Mouse (Mus musculus): Measurements from ENCODE around the gene Diras1. TPM values are rescaled to one million over a fixed set of nuclear protein-coding genes. Genes with fewer than 3 reads are reported as not detected.

Gene Diras1
- polyA plus RNA-seq, 1 experiment from 2014 or later: 1.0 TPM

- H3K27me3 ChIP-seq: no peaks in the 10 kb centered on the region
- no peak within 1 kb of the TSS for H3K27ac ChIP-seq
- peak within 1 kb of the TSS; percentile 71 for H3K9ac ChIP-seq
- no peaks in the 10 kb centered on the region for H3K36me3 ChIP-seq
- H3K4me2 ChIP-seq: peak within 1 kb of the TSS; percentile 72
- H3K9me3 ChIP-seq: no peaks in the 10 kb centered on the region
- H3K4me3 ChIP-seq: peak within 1 kb of the TSS; percentile 53
- H3K4me1 ChIP-seq: peaks cover 9% of the 10 kb centered on the region
- peak; percentile 95 for ATAC-seq (ENCODE audit: insufficient number of reproducible peaks, insufficient read depth, low FRiP score, low TSS enrichment, low read depth)
- WGBS: 9% methylated on average over 31 of the region's 31 CpGs
Measured at GRCm38 (mm10) chr10:81014393-81015384, 10.8 kb downstream of the Diras1 start, which contains the start of gene Gng7. Gene Gng7, minus strand, starts transcription at chr10:81014945.

- Histone ChIP-seq H3K27ac (peak overlapping the region; percentile 28), H3K27me3 (no peaks in the 10 kb centered on the region), H3K4me1 (peaks cover 9% of the 10 kb centered on the region), H3K9ac (no peak overlapping the region), H3K4me3 (no peak overlapping the region), H3K4me2 (no peak overlapping the region), H3K36me3 (no peaks in the 10 kb centered on the region), H3K9me3 (no peaks in the 10 kb centered on the region)
- 56% methylated on average over 6 of the region's 6 CpGs for WGBS
- no peak for ATAC-seq (ENCODE audit: insufficient number of reproducible peaks, insufficient read depth, low FRiP score, low TSS enrichment, low read depth)
Measured at GRCm38 (mm10) chr10:81010851-81011250, 14.6 kb downstream of the Diras1 start.

DNA sequence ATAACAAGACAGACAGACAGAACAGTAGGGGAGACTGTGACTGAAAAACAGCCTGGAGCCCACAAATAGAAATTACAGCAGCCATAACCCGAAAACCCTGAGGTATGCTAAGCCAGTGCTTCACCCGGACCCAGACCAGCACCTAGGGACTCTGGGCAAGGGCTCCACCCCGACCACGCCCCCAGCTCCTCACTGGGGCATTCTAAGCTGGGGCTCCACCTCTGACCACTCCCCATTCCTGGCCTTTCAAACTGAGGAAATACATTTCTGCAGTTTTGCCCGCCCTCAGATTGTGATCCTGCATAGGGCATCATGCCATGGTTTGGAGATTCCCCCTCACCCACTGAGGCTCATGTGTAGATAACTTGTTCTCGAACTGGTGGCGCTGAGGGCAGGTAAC is 18.2 kb downstream of the Diras1 start:
- no peaks in the 10 kb centered on the region for H3K9me3 ChIP-seq
- no peak overlapping the region for H3K4me2 ChIP-seq
- H3K4me3 ChIP-seq: no peak overlapping the region
- ATAC-seq (ENCODE audit: insufficient number of reproducible peaks, insufficient read depth, low FRiP score, low TSS enrichment, low read depth): no peak
- no peaks in the 10 kb centered on the region for H3K36me3 ChIP-seq
- no peaks in the 10 kb centered on the region for H3K27me3 ChIP-seq
- no peaks in the 10 kb centered on the region for H3K4me1 ChIP-seq
- 39% methylated on average over 7 of the region's 7 CpGs for WGBS
- H3K9ac ChIP-seq: no peak overlapping the region
- no peak overlapping the region for H3K27ac ChIP-seq

DNA sequence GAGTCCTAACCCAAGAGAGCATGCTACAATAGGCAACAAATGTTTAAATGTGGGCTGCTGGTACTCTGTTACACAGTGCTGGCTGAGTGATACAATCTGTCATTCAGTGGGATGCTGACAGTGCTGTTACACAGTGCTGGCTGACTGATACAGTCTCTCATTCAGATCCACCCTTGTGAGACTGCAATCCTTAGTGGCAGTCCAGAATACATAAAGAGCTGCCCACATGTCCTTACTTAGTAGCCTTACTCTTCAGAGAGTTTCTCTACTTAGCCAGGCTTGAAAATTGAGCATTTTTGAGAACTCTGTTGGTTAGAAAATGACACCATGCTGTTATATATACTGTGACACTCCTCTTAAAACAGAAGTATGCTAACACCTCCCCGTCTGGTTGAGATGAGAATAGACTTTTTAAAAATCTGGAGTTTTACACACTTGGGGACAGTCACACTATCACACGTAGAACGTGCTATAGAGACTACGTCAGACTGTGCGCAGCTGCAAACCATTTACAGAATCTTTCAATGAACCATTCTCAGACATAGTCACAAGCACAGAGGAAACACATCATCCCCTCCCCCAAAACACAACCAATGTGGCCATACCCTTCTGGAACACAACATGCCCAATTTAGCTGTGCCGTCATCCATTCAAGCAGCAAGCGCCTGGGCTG is 19.3 kb downstream of the Diras1 start:
- Histone ChIP-seq H3K27ac (no peak overlapping the region), H3K9me3 (no peaks in the 10 kb centered on the region), H3K9ac (no peak overlapping the region), H3K4me3 (no peak overlapping the region), H3K36me3 (no peaks in the 10 kb centered on the region), H3K4me1 (no peaks in the 10 kb centered on the region), H3K27me3 (0 out of 2 replicates have a peak, but pooled peaks cover 7% of the 10 kb centered on the region), H3K4me2 (no peak overlapping the region)
- 86% methylated on average over 7 of the region's 7 CpGs for WGBS
- no peak for ATAC-seq (ENCODE audit: insufficient number of reproducible peaks, insufficient read depth, low FRiP score, low TSS enrichment, low read depth)

DNA sequence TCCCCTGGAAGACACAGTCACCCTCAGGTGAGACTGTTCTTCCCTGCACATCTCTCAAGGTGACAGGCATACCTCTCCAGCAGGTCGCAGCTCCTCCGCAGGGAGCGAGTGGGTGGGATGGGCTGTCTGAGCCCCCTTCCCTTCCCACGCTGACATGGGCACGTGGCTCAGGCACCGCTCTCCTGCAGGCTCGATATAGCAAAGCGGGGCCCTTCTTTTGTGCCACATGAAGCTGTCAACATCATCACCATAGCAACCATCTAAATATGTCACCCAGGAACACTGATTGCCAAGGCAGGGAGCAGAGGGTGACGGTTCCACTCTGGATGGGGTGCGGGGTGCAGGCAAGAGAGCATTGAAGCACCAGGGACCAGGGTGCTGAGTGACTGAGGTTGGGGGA is 24.3 kb downstream of the Diras1 start:
- ATAC-seq (ENCODE audit: insufficient number of reproducible peaks, insufficient read depth, low FRiP score, low TSS enrichment, low read depth): no peak
- 0 out of 2 replicates have a peak overlapping the region, but pooled peaks have one; percentile 11 for H3K9ac ChIP-seq

DNA sequence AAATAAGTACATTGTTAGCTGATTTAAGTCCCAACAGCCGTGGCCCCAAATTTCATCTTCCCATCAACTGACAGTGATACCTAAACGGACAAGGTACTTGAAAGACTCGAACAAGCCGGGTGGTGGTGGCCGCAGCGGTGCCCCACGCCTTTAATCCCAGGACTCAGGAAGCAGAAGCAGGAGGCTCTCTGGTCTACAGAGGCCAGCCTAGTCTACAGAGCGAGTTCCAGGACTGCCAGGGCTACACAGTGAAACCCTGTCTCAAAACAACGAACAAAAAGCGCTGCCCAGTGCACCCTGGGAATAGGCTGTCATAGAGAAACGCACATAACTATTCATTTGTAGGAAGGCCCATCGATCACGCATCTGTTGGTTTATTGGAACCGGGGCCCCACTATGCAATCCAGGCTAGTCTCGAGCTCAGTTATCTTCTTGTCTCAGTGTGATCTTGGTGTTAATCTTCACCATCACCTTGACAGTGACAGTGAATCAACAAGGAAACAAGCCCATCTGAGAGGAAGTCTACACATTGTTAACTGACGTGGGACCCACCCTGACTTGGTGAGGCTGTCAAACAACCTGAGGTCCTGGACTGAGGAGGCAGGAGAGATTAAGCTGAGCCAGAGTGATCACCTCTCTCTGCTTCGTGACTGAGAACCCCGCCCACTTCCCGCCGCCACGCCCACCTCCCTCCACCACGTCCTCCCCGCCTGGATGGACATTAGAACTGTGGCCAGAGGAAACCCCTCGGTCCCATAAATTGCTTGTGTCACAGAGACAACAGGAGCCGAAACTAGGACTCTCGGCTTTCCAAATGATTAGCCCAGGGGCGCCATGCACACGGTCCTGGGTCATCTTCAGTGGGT is 25.0 kb downstream of the Diras1 start:
- ATAC-seq (ENCODE audit: insufficient number of reproducible peaks, insufficient read depth, low FRiP score, low TSS enrichment, low read depth): no peak
- no peak overlapping the region for H3K4me3 ChIP-seq
- no peak overlapping the region for H3K4me2 ChIP-seq
- no peaks in the 10 kb centered on the region for H3K9me3 ChIP-seq
- H3K27me3 ChIP-seq: peaks cover 30% of the 10 kb centered on the region
- peaks cover 8% of the 10 kb centered on the region for H3K4me1 ChIP-seq
- 50% methylated on average over 28 of the region's 28 CpGs for WGBS
- no peak overlapping the region for H3K27ac ChIP-seq
- H3K36me3 ChIP-seq: no peaks in the 10 kb centered on the region
- H3K9ac ChIP-seq: peak overlapping the region; percentile 54; the same call in 1 of the 2 replicates

More for the DNA sequence above, 24.3 kb downstream of the Diras1 start:
- Histone ChIP-seq H3K36me3 (no peaks in the 10 kb centered on the region), H3K4me3 (no peak overlapping the region), H3K9me3 (no peaks in the 10 kb centered on the region), H3K4me1 (peaks cover 8% of the 10 kb centered on the region), H3K27me3 (peaks cover 30% of the 10 kb centered on the region), H3K27ac (no peak overlapping the region), H3K4me2 (no peak overlapping the region)
- WGBS: 68% methylated on average over 10 of the region's 10 CpGs

DNA sequence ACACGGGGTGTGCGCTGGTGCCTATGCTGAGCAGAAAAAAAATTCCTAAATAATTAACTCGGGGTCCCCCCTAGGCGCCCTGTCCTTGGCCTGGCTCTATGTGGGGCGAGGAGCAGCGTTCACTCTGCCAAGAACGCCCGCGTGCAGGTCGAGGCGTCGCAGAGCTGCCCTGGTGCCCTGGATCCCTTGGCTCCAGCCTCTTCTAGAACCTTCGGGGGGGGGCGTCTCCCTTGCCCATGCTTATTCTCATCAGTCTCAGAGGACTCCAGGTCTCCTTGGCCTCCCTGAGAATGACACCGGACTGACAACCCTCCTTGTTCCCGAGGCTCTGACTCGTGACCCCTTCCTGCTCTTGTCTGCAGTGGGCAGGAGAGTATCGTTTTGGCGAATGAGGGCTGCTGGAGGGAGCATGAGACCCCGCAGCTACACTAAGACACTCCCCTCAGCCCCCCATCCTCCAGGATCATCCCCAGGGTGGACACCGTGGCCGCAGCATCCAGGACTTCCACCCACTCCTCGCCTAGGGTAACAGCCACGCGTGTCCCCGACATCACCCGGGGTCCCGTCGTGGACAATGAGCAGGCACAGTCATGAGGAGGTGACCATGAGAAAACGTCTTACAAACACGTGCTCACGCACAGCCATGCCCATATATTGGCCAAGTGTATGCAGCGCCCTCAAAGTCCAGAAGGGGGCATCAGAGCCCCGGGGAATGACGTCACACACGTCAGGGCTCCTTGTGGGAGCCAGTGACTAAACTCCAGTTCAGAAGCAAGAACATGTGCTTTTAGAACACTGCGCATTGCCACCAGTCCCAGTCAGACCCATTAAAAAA is 25.9 kb downstream of the Diras1 start:
- Histone ChIP-seq H3K27ac (no peak overlapping the region), H3K9ac (peak overlapping the region; percentile 54), H3K27me3 (peaks cover 35% of the 10 kb centered on the region), H3K36me3 (no peaks in the 10 kb centered on the region), H3K4me1 (peaks cover 11% of the 10 kb centered on the region), H3K9me3 (no peaks in the 10 kb centered on the region), H3K4me2 (peak overlapping the region; percentile 46), H3K4me3 (0 out of 2 replicates have a peak overlapping the region, but pooled peaks have one; percentile 9)
- peak; percentile 57 for ATAC-seq (ENCODE audit: insufficient number of reproducible peaks, insufficient read depth, low FRiP score, low TSS enrichment, low read depth)
- WGBS: 32% methylated on average over 37 of the region's 37 CpGs

GRCm38 (mm10) chr10:80998778-80999177 is 26.7 kb downstream of the Diras1 start:
- no peak for ATAC-seq (ENCODE audit: insufficient number of reproducible peaks, insufficient read depth, low FRiP score, low TSS enrichment, low read depth)

DNA sequence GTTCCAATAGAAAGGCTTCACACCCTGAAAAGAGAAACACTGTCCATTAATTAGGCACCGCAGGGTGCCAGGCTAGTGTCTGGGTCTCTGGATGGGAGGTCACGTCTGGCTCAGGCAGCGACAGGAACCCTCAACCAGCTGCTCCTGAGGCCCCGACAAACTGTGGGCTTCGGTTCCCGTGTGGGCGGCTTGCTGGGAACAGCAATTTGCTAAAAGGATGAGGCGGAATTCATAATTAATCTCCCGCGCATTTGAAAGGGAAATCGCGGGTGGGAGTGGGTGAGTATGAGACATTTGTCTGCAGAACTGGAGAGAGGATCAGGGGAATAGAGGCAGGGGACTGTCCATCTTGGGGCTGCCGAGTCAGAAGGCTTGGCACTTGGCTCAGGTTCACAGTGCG is 27.4 kb downstream of the Diras1 start:
- H3K36me3 ChIP-seq: no peaks in the 10 kb centered on the region
- WGBS: 46% methylated on average over 14 of the region's 14 CpGs
- no peak overlapping the region for H3K4me3 ChIP-seq
- no peak overlapping the region for H3K4me2 ChIP-seq
- H3K4me1 ChIP-seq: peaks cover 11% of the 10 kb centered on the region
- H3K27ac ChIP-seq: no peak overlapping the region
- H3K9me3 ChIP-seq: no peaks in the 10 kb centered on the region
- peak overlapping the region; percentile 40; the same call in 1 of the 2 replicates for H3K9ac ChIP-seq
- H3K27me3 ChIP-seq: peaks cover 45% of the 10 kb centered on the region
- ATAC-seq (ENCODE audit: insufficient number of reproducible peaks, insufficient read depth, low FRiP score, low TSS enrichment, low read depth): no peak

More at GRCm38 (mm10) chr10:80998778-80999177, 26.7 kb downstream of the Diras1 start:
- no peak overlapping the region for H3K4me2 ChIP-seq
- H3K36me3 ChIP-seq: no peaks in the 10 kb centered on the region
- peaks cover 41% of the 10 kb centered on the region for H3K27me3 ChIP-seq
- no peak overlapping the region for H3K27ac ChIP-seq
- H3K9ac ChIP-seq: no peak overlapping the region
- 16% methylated on average over 12 of the region's 12 CpGs for WGBS
- H3K4me3 ChIP-seq: no peak overlapping the region
- peaks cover 11% of the 10 kb centered on the region for H3K4me1 ChIP-seq
- H3K9me3 ChIP-seq: no peaks in the 10 kb centered on the region

DNA sequence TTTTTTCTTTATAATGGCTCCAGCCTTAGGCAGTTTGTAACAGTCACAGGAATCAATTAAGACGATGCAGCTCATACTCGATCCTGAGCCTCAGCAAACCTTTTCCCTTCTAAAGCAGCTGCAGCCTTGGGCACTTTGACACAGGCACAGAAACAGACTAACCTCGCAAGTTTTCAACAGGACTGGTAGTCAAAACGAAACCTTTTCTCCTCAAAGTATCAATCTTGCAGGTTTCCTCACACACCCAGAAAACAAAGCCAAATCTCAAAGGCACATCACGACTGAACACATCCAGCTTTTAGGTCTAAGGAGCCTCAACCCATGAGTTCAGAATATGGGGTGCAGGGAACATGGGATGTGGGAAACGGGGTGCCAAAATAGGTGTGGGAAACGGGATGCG is 28.1 kb downstream of the Diras1 start:
- no peak overlapping the region for H3K4me2 ChIP-seq
- no peak overlapping the region for H3K27ac ChIP-seq
- H3K36me3 ChIP-seq: no peaks in the 10 kb centered on the region
- ATAC-seq (ENCODE audit: insufficient number of reproducible peaks, insufficient read depth, low FRiP score, low TSS enrichment, low read depth): no peak
- peaks cover 45% of the 10 kb centered on the region for H3K27me3 ChIP-seq
- H3K4me1 ChIP-seq: peaks cover 11% of the 10 kb centered on the region
- no peaks in the 10 kb centered on the region for H3K9me3 ChIP-seq
- no peak overlapping the region for H3K9ac ChIP-seq
- H3K4me3 ChIP-seq: no peak overlapping the region
- 77% methylated on average over 8 of the region's 8 CpGs for whole genome bisulfite sequencing
